Mouse (Mus musculus): ENCODE data around the gene Gm20765. TPM values are rescaled to one million over a fixed set of nuclear protein-coding genes. Genes with fewer than 3 reads are reported as not detected.
"Not testable (repeated sequence)": the region's sequence is repeated elsewhere in the genome, so short reads cannot be mapped to it uniquely, and the experiment has no call there.

Gene Gm20765
- not detected in 2 replicates for total RNA-seq (2014; rRNA removed)
- polyA plus RNA-seq (2012; rRNA removed), result not detected in 2 replicates

- not testable (repeated sequence) for H3K27me3 ChIP-seq (ENCODE audit: control insufficient read depth, insufficient read depth, low read length); DNase-seq (ENCODE audit: extremely low read depth, low read depth, low spot score); H3K79me2 ChIP-seq (ENCODE audit: control insufficient read depth, insufficient read depth, low read length); H3K4me3 ChIP-seq (ENCODE audit: insufficient read depth, low read depth, low read length); H3K27ac ChIP-seq (replicated peaks; ENCODE audit: insufficient read depth, low read depth, low read length); H3K9ac ChIP-seq (ENCODE audit: low read depth, low read length); H3K4me1 ChIP-seq (ENCODE audit: control insufficient read depth, insufficient read depth, low read length); H3K36me3 ChIP-seq (ENCODE audit: control insufficient read depth, insufficient read depth, low read length)
- no CpG with 5 or more reads among the region's 3 CpGs for WGBS
Measured at GRCm38 (mm10) chr10:104185233-104185632, at the start of gene Gm20765. TSS of gene Gm20765 (plus strand) at chr10:104185533.

- H3K79me2 ChIP-seq (ENCODE audit: control insufficient read depth, insufficient read depth, low read length); H3K4me3 ChIP-seq (ENCODE audit: insufficient read depth, low read depth, low read length); H3K27ac ChIP-seq (replicated peaks; ENCODE audit: insufficient read depth, low read depth, low read length); DNase-seq (ENCODE audit: extremely low read depth, low read depth, low spot score); H3K9ac ChIP-seq (ENCODE audit: low read depth, low read length); H3K36me3 ChIP-seq (ENCODE audit: control insufficient read depth, insufficient read depth, low read length); H3K4me1 ChIP-seq (ENCODE audit: control insufficient read depth, insufficient read depth, low read length); H3K27me3 ChIP-seq (ENCODE audit: control insufficient read depth, insufficient read depth, low read length): not testable (repeated sequence)
- no CpG with 5 or more reads among the region's 3 CpGs for WGBS
Measured at GRCm38 (mm10) chr10:104142687-104143086, 42.6 kb upstream of the Gm20765 start, which contains the start of gene Gm21293. TSS of gene Gm21293 (plus strand) at chr10:104142987.

- not testable (repeated sequence) for H3K79me2 ChIP-seq (ENCODE audit: control insufficient read depth, insufficient read depth, low read length); DNase-seq (ENCODE audit: extremely low read depth, low read depth, low spot score); H3K36me3 ChIP-seq (ENCODE audit: control insufficient read depth, insufficient read depth, low read length); H3K27me3 ChIP-seq (ENCODE audit: control insufficient read depth, insufficient read depth, low read length); H3K27ac ChIP-seq (replicated peaks; ENCODE audit: insufficient read depth, low read depth, low read length); H3K9ac ChIP-seq (ENCODE audit: low read depth, low read length); H3K4me1 ChIP-seq (ENCODE audit: control insufficient read depth, insufficient read depth, low read length); H3K4me3 ChIP-seq (ENCODE audit: insufficient read depth, low read depth, low read length)
- WGBS, result no CpG with 5 or more reads among the region's 3 CpGs
Measured at GRCm38 (mm10) chr10:104151197-104151596, 34.1 kb upstream of the Gm20765 start, which contains the start of gene Gm6763. TSS of gene Gm6763 (plus strand) at chr10:104151497.

GRCm38 (mm10) chr10:104159706-104160105, 25.6 kb upstream of the Gm20765 start, which contains the start of gene Gm8764:
TSS of gene Gm8764 (plus strand) at chr10:104160006.
- H3K4me1 ChIP-seq (ENCODE audit: control insufficient read depth, insufficient read depth, low read length); H3K27ac ChIP-seq (replicated peaks; ENCODE audit: insufficient read depth, low read depth, low read length); DNase-seq (ENCODE audit: extremely low read depth, low read depth, low spot score); H3K36me3 ChIP-seq (ENCODE audit: control insufficient read depth, insufficient read depth, low read length); H3K4me3 ChIP-seq (ENCODE audit: insufficient read depth, low read depth, low read length); H3K27me3 ChIP-seq (ENCODE audit: control insufficient read depth, insufficient read depth, low read length); H3K9ac ChIP-seq (ENCODE audit: low read depth, low read length); H3K79me2 ChIP-seq (ENCODE audit: control insufficient read depth, insufficient read depth, low read length): not testable (repeated sequence)
- WGBS, result no CpG with 5 or more reads among the region's 3 CpGs

GRCm38 (mm10) chr10:104168215-104168614, 17.1 kb upstream of the Gm20765 start, which contains the start of gene Gm21304:
TSS of gene Gm21304 (plus strand) at chr10:104168515.
- H3K27me3 ChIP-seq (ENCODE audit: control insufficient read depth, insufficient read depth, low read length); DNase-seq (ENCODE audit: extremely low read depth, low read depth, low spot score); H3K36me3 ChIP-seq (ENCODE audit: control insufficient read depth, insufficient read depth, low read length); H3K4me1 ChIP-seq (ENCODE audit: control insufficient read depth, insufficient read depth, low read length); H3K27ac ChIP-seq (replicated peaks; ENCODE audit: insufficient read depth, low read depth, low read length); H3K79me2 ChIP-seq (ENCODE audit: control insufficient read depth, insufficient read depth, low read length); H3K4me3 ChIP-seq (ENCODE audit: insufficient read depth, low read depth, low read length); H3K9ac ChIP-seq (ENCODE audit: low read depth, low read length): not testable (repeated sequence)
- WGBS, result no CpG with 5 or more reads among the region's 3 CpGs

- DNase-seq (ENCODE audit: extremely low read depth, low read depth, low spot score); H3K4me1 ChIP-seq (ENCODE audit: control insufficient read depth, insufficient read depth, low read length); H3K27me3 ChIP-seq (ENCODE audit: control insufficient read depth, insufficient read depth, low read length); H3K4me3 ChIP-seq (ENCODE audit: insufficient read depth, low read depth, low read length); H3K9ac ChIP-seq (ENCODE audit: low read depth, low read length); H3K27ac ChIP-seq (replicated peaks; ENCODE audit: insufficient read depth, low read depth, low read length); H3K79me2 ChIP-seq (ENCODE audit: control insufficient read depth, insufficient read depth, low read length); H3K36me3 ChIP-seq (ENCODE audit: control insufficient read depth, insufficient read depth, low read length): not testable (repeated sequence)
- WGBS, result no CpG with 5 or more reads among the region's 3 CpGs
Measured at GRCm38 (mm10) chr10:104176724-104177123, 8.6 kb upstream of the Gm20765 start, which contains the start of gene Gm21312. TSS of gene Gm21312 (plus strand) at chr10:104177024.

- not testable (repeated sequence) for H3K79me2 ChIP-seq (ENCODE audit: control insufficient read depth, insufficient read depth, low read length); H3K27ac ChIP-seq (replicated peaks; ENCODE audit: insufficient read depth, low read depth, low read length); H3K9ac ChIP-seq (ENCODE audit: low read depth, low read length); H3K27me3 ChIP-seq (ENCODE audit: control insufficient read depth, insufficient read depth, low read length); DNase-seq (ENCODE audit: extremely low read depth, low read depth, low spot score); H3K4me1 ChIP-seq (ENCODE audit: control insufficient read depth, insufficient read depth, low read length); H3K4me3 ChIP-seq (ENCODE audit: insufficient read depth, low read depth, low read length); H3K36me3 ChIP-seq (ENCODE audit: control insufficient read depth, insufficient read depth, low read length)
- no CpG with 5 or more reads among the region's 3 CpGs for WGBS
Measured at GRCm38 (mm10) chr10:104193742-104194141, 8.4 kb downstream of the Gm20765 start, which contains the start of gene Gm4340. TSS of gene Gm4340 (plus strand) at chr10:104194042.

All from liver, adult 2 months (tissue).